ENCODE assay signal across 16 mouse cellular contexts in the genomic region with DNA sequence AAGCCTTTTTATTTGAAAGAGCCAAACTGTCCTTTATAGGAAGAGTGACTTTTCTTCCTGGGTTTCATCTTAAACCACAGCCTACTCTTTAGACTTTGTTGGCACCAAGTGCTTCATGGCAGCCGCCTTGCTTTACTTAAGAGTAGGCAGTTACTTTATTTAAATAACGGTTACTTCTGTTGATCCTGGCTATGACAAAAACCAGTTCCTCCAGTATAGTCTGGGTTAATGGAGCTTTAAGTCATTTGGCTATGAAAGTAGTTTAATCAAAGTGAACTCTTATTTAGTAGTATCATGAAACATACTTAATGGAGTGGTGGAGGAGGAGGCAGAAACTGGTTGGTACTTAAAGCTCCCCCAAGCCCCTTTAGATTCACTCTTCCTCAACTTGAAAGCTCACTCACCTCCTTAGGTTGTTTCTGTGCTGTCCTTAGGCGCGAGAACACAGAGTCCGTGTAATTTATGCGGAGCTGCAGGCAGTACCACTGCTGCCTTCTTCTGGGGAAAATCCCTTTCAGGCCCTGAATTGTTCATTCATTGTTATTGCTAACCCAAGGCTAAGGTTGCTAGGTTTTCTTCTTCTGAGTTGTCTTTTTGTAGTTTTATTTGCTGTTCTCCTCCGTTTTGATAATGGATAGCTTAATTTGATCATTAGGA.
A peak's percentile ranks its signal among the peaks of the same experiment; 100 is the strongest.
DNase-seq lines count a peak whose midpoint lies in the region; ATAC-seq lines count a peak whose summit lies in the region.
"Had no signal": no experiment of that assay in that cellular context is flagged by ENCODE, and none has a peak within 500 bp of the region (broad histone marks: within the 10 kb centered on the region; RNA-seq: fewer than 3 reads in every experiment).

No protein-coding gene starts in this region.

- H3K4me1 ChIP-seq in hindbrain, embryonic 15.5 days (replicated peaks) = peaks cover 40% of the 10 kb centered on the region
- H3K4me1 ChIP-seq in hindbrain, embryonic 14.5 days (replicated peaks; ENCODE audit: control insufficient read depth, insufficient read depth, low read length) = peaks cover 13% of the 10 kb centered on the region; the same call in 1 of the 2 replicates
- H3K4me1 ChIP-seq in midbrain, embryonic 13.5 days (replicated peaks) = peaks cover 49% of the 10 kb centered on the region
- H3K4me1 ChIP-seq in midbrain, embryonic 11.5 days (ENCODE audit: control insufficient read depth, insufficient read depth, low read length) = peaks cover 22% of the 10 kb centered on the region

- H3K27ac ChIP-seq in hindbrain, embryonic 15.5 days (replicated peaks) = peak overlapping the region; percentile 25; the same call in 1 of the 2 replicates
- no peak overlapping the region for H3K27ac ChIP-seq in hindbrain, embryonic 14.5 days
- peak overlapping the region; percentile 21; the same call in 1 of the 2 replicates for H3K27ac ChIP-seq in midbrain, embryonic 13.5 days
- no peak overlapping the region for H3K27ac ChIP-seq in midbrain, embryonic 11.5 days (ENCODE audit: low read depth, low read length)
- H3K27ac ChIP-seq: liver, embryonic 15.5 days had no signal

- no peak for DNase-seq in hindbrain, embryonic 14.5 days (ENCODE audit: low spot score)
- DNase-seq in midbrain, embryonic 11.5 days (ENCODE audit: low spot score, missing footprints) = no peak
- peak; percentile 18 for DNase-seq in ZHBTc4 (ENCODE audit: low read depth, low spot score)
- no peak for DNase-seq in urinary bladder, postnatal 10 days (ENCODE audit: low spot score)
- DNase-seq in layer of hippocampus, postnatal 36 days = no peak
- DNase-seq: cerebellum, postnatal 36 days; heart, adult 18-20 months; heart, postnatal 10 days; lung, postnatal 4 days; right cerebral cortex, postnatal 4 days; thymus, postnatal 25 days had no signal

- ATAC-seq in hindbrain, embryonic 15.5 days (ENCODE audit: low FRiP score, low read depth) = no peak
- ATAC-seq in hindbrain, embryonic 14.5 days (ENCODE audit: low FRiP score) = no peak
- no peak for ATAC-seq in midbrain, embryonic 13.5 days
- no peak for ATAC-seq in midbrain, embryonic 11.5 days (ENCODE audit: low FRiP score)
- ATAC-seq in neutrophil, adult 5-6 weeks (ENCODE audit: extremely low read depth, insufficient number of reproducible peaks, low FRiP score, poor library complexity, severe bottlenecking) = peak; percentile 55; the same call in 1 of the 2 replicates

- no peak overlapping the region for H3K4me2 ChIP-seq in hindbrain, embryonic 15.5 days
- no peak overlapping the region for H3K4me2 ChIP-seq in hindbrain, embryonic 14.5 days (replicated peaks)
- H3K4me2 ChIP-seq in midbrain, embryonic 13.5 days (replicated peaks) = no peak overlapping the region
- H3K4me2 ChIP-seq in midbrain, embryonic 11.5 days = no peak overlapping the region
- H3K4me2 ChIP-seq: liver, embryonic 15.5 days; neural tube, embryonic 13.5 days had no signal

- no peaks in the 10 kb centered on the region for H3K27me3 ChIP-seq in hindbrain, embryonic 15.5 days
- H3K27me3 ChIP-seq in hindbrain, embryonic 14.5 days (ENCODE audit: control insufficient read depth, insufficient read depth, low read length) = no peaks in the 10 kb centered on the region
- no peaks in the 10 kb centered on the region for H3K27me3 ChIP-seq in midbrain, embryonic 13.5 days
- H3K27me3 ChIP-seq in midbrain, embryonic 11.5 days (ENCODE audit: control insufficient read depth, insufficient read depth, low read length) = no peaks in the 10 kb centered on the region
- H3K27me3 ChIP-seq: liver, embryonic 15.5 days; neural tube, embryonic 13.5 days had no signal

- no peaks in the 10 kb centered on the region for H3K36me3 ChIP-seq in hindbrain, embryonic 15.5 days
- no peaks in the 10 kb centered on the region for H3K36me3 ChIP-seq in hindbrain, embryonic 14.5 days (replicated peaks; ENCODE audit: control insufficient read depth, insufficient read depth)
- no peaks in the 10 kb centered on the region for H3K36me3 ChIP-seq in midbrain, embryonic 13.5 days
- H3K36me3 ChIP-seq in midbrain, embryonic 11.5 days (ENCODE audit: control insufficient read depth, insufficient read depth, low read length) = no peaks in the 10 kb centered on the region
- H3K36me3 ChIP-seq: liver, embryonic 15.5 days; neural tube, embryonic 13.5 days had no signal

- no peak overlapping the region for H3K9ac ChIP-seq in hindbrain, embryonic 15.5 days
- H3K9ac ChIP-seq in hindbrain, embryonic 14.5 days = no peak overlapping the region
- no peak overlapping the region for H3K9ac ChIP-seq in midbrain, embryonic 13.5 days (replicated peaks)
- H3K9ac ChIP-seq in midbrain, embryonic 11.5 days (ENCODE audit: low read length) = no peak overlapping the region
- H3K9ac ChIP-seq: liver, embryonic 15.5 days; neural tube, embryonic 13.5 days had no signal

- no peak overlapping the region for H3K4me3 ChIP-seq in hindbrain, embryonic 15.5 days
- H3K4me3 ChIP-seq in hindbrain, embryonic 14.5 days (replicated peaks; ENCODE audit: low read length) = no peak overlapping the region
- H3K4me3 ChIP-seq in midbrain, embryonic 13.5 days (replicated peaks) = no peak overlapping the region
- no peak overlapping the region for H3K4me3 ChIP-seq in midbrain, embryonic 11.5 days (ENCODE audit: low read depth, low read length)
- H3K4me3 ChIP-seq: liver, embryonic 15.5 days; neural tube, embryonic 13.5 days had no signal

- 18% methylated on average over 7 of the region's 7 CpGs for WGBS in hindbrain, embryonic 15.5 days
- WGBS in hindbrain, embryonic 14.5 days = 28% methylated on average over 7 of the region's 7 CpGs
- WGBS in midbrain, embryonic 13.5 days = 15% methylated on average over 7 of the region's 7 CpGs
- 25% methylated on average over 7 of the region's 7 CpGs for WGBS in midbrain, embryonic 11.5 days

- no peaks in the 10 kb centered on the region for H3K9me3 ChIP-seq in hindbrain, embryonic 15.5 days
- no peaks in the 10 kb centered on the region for H3K9me3 ChIP-seq in hindbrain, embryonic 14.5 days (ENCODE audit: control insufficient read depth, low read length)
- H3K9me3 ChIP-seq in midbrain, embryonic 13.5 days = no peaks in the 10 kb centered on the region
- H3K9me3 ChIP-seq in midbrain, embryonic 11.5 days (ENCODE audit: control insufficient read depth, low read length) = no peaks in the 10 kb centered on the region
- H3K9me3 ChIP-seq: liver, embryonic 15.5 days; neural tube, embryonic 13.5 days had no signal

Comparison
In these comparisons a context has a peak if more than half of its experiments do, and no peak if none do; other contexts are left out.
1. H3K27ac ChIP-seq: peak in hindbrain, embryonic 15.5 days (single experiment) and midbrain, embryonic 13.5 days (single experiment); none in hindbrain, embryonic 14.5 days (single experiment) and midbrain, embryonic 11.5 days (single experiment).